Mouse (Mus musculus): Measurements from ENCODE around the gene Sufu.

DNA sequence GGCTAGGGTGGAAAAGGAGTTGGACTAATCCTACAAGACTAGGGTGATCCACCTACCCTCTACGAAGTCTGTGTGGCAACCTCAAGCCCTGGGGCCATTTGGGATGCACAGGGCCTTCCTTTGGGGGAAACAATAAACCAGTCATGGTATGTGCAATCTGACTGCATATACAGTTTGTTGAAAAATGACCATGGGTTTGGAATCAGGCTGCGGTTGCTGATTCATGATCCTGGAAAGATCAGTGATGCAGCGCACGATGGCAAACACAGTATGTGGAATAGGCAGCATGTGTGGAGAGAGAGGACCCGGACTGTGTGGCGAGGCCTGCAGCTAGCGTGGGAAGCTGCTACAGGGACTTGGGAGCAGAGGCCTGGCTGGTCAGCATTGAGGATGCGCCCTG, 58.9 kb downstream of the Sufu start:
- TF ChIP-seq CTCF (IDR thresholded peaks at IDR 0.05) (no peak), POLR2A (IDR thresholded peaks at IDR 0.05; ENCODE audit: insufficient read depth, low read depth, low read length) (no peak)

Data from heart, adult 2 months (tissue).